Mouse (Mus musculus): Measurements from ENCODE around the gene Inhba.

DNA sequence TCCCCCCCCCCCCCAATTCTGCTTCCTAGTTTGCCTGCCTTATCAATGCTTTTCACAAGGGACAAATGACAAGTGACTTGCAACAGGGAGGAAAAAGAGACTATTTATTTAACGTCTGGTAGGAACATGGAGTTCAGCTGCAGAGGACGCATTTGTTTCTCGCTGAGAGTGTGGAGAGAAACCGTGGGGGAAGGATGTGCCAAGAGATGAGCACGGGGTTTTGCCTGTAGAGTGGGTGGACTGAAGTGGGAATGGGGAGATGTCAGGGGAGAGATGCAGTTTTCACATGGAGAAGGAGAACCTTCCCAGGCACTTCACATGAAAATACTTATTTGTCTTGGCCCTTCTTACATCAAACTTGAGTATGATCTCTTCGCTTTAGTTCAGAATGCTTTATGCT is 9.5 kb downstream of the Inhba start:
- TF ChIP-seq CTCF (IDR thresholded peaks at IDR 0.05; ENCODE audit: low read depth, low read length) (no peak), POLR2A (IDR thresholded peaks at IDR 0.05; ENCODE audit: extremely low read depth, insufficient read depth, low read length) (no peak)
